Mouse (Mus musculus): ENCODE measurements around the gene Gstm1. TPM values are rescaled to one million over a fixed set of nuclear protein-coding genes. Genes with fewer than 3 reads are reported as not detected.

Gene Gstm1
- total and polyA plus RNA-seq, 3 experiments, result 0.31 to 6.7 TPM; not detected in 1

DNA sequence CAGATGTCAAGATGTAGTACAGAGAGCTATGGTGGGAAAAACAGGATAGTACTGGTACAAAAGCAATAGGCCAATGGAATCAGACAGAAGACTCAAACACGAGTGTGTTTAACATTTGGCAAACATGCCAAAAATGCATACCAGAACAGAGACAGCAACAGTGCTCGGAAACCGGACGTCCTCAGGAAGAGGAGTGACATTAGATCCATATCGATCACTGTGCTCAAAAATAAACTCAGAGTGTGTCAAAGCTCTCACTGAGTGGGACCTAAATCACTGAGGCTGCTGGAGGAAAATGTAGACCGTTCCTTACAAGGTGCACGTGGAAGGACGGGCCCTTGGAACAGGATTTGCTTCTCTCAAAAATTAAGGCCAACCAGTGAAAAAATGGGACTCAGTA is 15.8 kb downstream of the Gstm1 start:
- H3K4me1 ChIP-seq (ENCODE audit: control insufficient read depth in 1 of 2, insufficient read depth in 2 of 2, low read length in 2 of 2), result no peaks in the 10 kb centered on the region
- no peak overlapping the region for H3K4me3 ChIP-seq (ENCODE audit: control insufficient read depth in 1 of 2, insufficient read depth in 1 of 2, low read depth in 2 of 2, low read length in 2 of 2)
- no peak for TF ChIP-seq E2F4 (IDR thresholded peaks at IDR 0.05; ENCODE audit: borderline replicate concordance, low read depth, low read length)
- TF ChIP-seq POLR2AphosphoS2 (IDR thresholded peaks at IDR 0.05; ENCODE audit: low read length), result no peak
- no peaks in the 10 kb centered on the region for H3K79me2 ChIP-seq (ENCODE audit: control insufficient read depth, insufficient read depth, low read length, poor library complexity)
- no peak overlapping the region for H3K27ac ChIP-seq (ENCODE audit: control insufficient read depth, low read depth, low read length)
- H3K27me3 ChIP-seq (ENCODE audit: control insufficient read depth in 1 of 2, insufficient read depth in 2 of 2, low read length in 2 of 2), result peaks cover 5 to 15% of the 10 kb centered on the region in 2 experiments
- DNase-seq (ENCODE audit: low read depth, low spot score), result no peak
- no peaks in the 10 kb centered on the region for H3K9me3 ChIP-seq (replicated peaks; ENCODE audit: insufficient read depth, low read length)
- no peaks in the 10 kb centered on the region for H3K36me3 ChIP-seq (ENCODE audit: control insufficient read depth in 1 of 2, insufficient read depth in 2 of 2, low read length in 2 of 2)
- no peak overlapping the region for H3K9ac ChIP-seq (ENCODE audit: control insufficient read depth, low read depth, low read length, poor library complexity, severe bottlenecking)

DNA sequence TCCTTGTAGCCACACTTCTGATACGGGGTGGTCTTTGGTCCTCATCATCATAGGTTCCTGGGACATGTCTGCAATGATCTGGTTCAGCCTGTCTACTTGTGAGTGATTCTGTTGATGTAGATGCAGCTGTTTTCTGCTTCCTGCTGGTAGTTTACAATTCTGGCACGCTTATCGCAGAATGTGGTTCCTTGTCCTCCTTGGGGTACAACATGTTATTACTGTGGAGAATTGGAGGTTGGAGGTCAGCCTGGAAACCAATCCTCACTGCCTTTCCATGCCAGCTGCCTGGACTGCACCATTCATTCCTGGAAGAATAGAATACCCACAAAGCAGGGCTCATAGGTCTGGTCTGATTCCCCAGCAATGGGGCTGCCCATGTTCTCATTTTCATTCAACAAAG is 18.3 kb downstream of the Gstm1 start:
- no peaks in the 10 kb centered on the region for H3K4me1 ChIP-seq (ENCODE audit: control insufficient read depth in 1 of 2, insufficient read depth in 2 of 2, low read length in 2 of 2)
- no peaks in the 10 kb centered on the region for H3K9me3 ChIP-seq (replicated peaks; ENCODE audit: insufficient read depth, low read length)
- H3K79me2 ChIP-seq (ENCODE audit: control insufficient read depth, insufficient read depth, low read length, poor library complexity), result no peaks in the 10 kb centered on the region
- no peak overlapping the region for H3K9ac ChIP-seq (ENCODE audit: control insufficient read depth, low read depth, low read length, poor library complexity, severe bottlenecking)
- no peak overlapping the region for H3K4me3 ChIP-seq (ENCODE audit: control insufficient read depth in 1 of 2, insufficient read depth in 1 of 2, low read depth in 2 of 2, low read length in 2 of 2)
- TF ChIP-seq MXI1 (IDR thresholded peaks at IDR 0.05; ENCODE audit: low read depth, low read length) (no peak), CTCF (IDR thresholded peaks at IDR 0.05 in 2 of 3, conservative IDR thresholded peaks at IDR 0.05 in 1 of 3; ENCODE audit: control insufficient read depth in 1 of 3, insufficient read depth in 1 of 3, low read depth in 2 of 3, low read length in 3 of 3, poor library complexity in 1 of 3, severe bottlenecking in 1 of 3) (no peak), GABPA (IDR thresholded peaks at IDR 0.05; ENCODE audit: low read depth, low read length) (no peak), HCFC1 (IDR thresholded peaks at IDR 0.05; ENCODE audit: low read depth, low read length) (no peak), ZC3H11A (IDR thresholded peaks at IDR 0.05; ENCODE audit: low read depth, low read length) (no peak)
- DNase-seq (ENCODE audit: low read depth, low spot score), result no peak
- no peak overlapping the region for H3K27ac ChIP-seq (ENCODE audit: control insufficient read depth, low read depth, low read length)
- H3K36me3 ChIP-seq (ENCODE audit: control insufficient read depth in 1 of 2, insufficient read depth in 2 of 2, low read length in 2 of 2), result no peaks in the 10 kb centered on the region
- H3K27me3 ChIP-seq (ENCODE audit: control insufficient read depth in 1 of 2, insufficient read depth in 2 of 2, low read length in 2 of 2), result peaks cover 4 to 12% of the 10 kb centered on the region in 2 experiments

DNA sequence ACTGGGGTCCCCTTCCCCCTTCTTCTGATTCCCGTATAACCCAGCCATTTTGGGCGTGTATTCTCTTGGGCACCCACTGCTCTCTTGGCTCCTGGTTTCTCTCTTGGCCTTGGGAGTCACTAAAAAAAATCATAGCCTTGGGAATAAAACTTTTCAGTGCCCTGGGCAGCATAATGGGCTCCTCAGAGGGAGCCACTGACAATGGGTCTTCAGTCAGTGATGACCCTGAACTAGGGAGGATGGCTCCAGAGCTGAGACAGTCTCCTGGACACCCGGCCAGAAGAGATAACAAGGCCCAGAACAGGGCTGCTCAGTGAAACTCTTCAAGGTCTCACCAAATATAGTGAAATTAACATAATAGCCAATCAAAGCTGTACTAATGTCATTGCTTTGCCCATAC is 19.2 kb downstream of the Gstm1 start:
- no peak for TF ChIP-seq ZMIZ1 (IDR thresholded peaks at IDR 0.05; ENCODE audit: low read depth, low read length)
- no peak for TF ChIP-seq CHD1 (IDR thresholded peaks at IDR 0.05; ENCODE audit: low read depth, low read length)
- no peak for TF ChIP-seq TAL1 (IDR thresholded peaks at IDR 0.05; ENCODE audit: low read length)
- no peak for TF ChIP-seq MXI1 (IDR thresholded peaks at IDR 0.05; ENCODE audit: low read depth, low read length)
- TF ChIP-seq POLR2AphosphoS5 (IDR thresholded peaks at IDR 0.05; ENCODE audit: borderline replicate concordance, low read depth, low read length), result no peak
- TF ChIP-seq GABPA (IDR thresholded peaks at IDR 0.05; ENCODE audit: low read depth, low read length), result no peak
- no peak for TF ChIP-seq NRF1 (IDR thresholded peaks at IDR 0.05; ENCODE audit: insufficient read depth, low read depth, low read length, poor library complexity, severe bottlenecking)
- no peak for TF ChIP-seq MYC (IDR thresholded peaks at IDR 0.05; ENCODE audit: low read depth, low read length)
- TF ChIP-seq RCOR1 (IDR thresholded peaks at IDR 0.05; ENCODE audit: low read depth, low read length), result no peak
- TF ChIP-seq NELFE (IDR thresholded peaks at IDR 0.05; ENCODE audit: low read depth, low read length), result no peak
- TF ChIP-seq ETS1 (IDR thresholded peaks at IDR 0.05; ENCODE audit: low read depth, low read length), result no peak
- TF ChIP-seq MAZ (IDR thresholded peaks at IDR 0.05; ENCODE audit: low read depth, low read length), result no peak
- TF ChIP-seq ZC3H11A (IDR thresholded peaks at IDR 0.05; ENCODE audit: low read depth, low read length), result no peak
- no peak for TF ChIP-seq SMC3 (IDR thresholded peaks at IDR 0.05; ENCODE audit: low read depth, low read length)
- TF ChIP-seq USF1 (IDR thresholded peaks at IDR 0.05; ENCODE audit: low read depth, low read length), result no peak
- H3K4me1 ChIP-seq (ENCODE audit: control insufficient read depth in 1 of 2, insufficient read depth in 2 of 2, low read length in 2 of 2), result no peaks in the 10 kb centered on the region
- no peak overlapping the region for H3K4me3 ChIP-seq (ENCODE audit: control insufficient read depth in 1 of 2, insufficient read depth in 1 of 2, low read depth in 2 of 2, low read length in 2 of 2)
- no peak for DNase-seq (ENCODE audit: low read depth, low spot score)
- H3K9me3 ChIP-seq (replicated peaks; ENCODE audit: insufficient read depth, low read length), result no peaks in the 10 kb centered on the region
- no peaks in the 10 kb centered on the region for H3K79me2 ChIP-seq (ENCODE audit: control insufficient read depth, insufficient read depth, low read length, poor library complexity)
- no peaks in the 10 kb centered on the region for H3K36me3 ChIP-seq (ENCODE audit: control insufficient read depth in 1 of 2, insufficient read depth in 2 of 2, low read length in 2 of 2)
- H3K27ac ChIP-seq (ENCODE audit: control insufficient read depth, low read depth, low read length), result no peak overlapping the region
- no peak overlapping the region for H3K9ac ChIP-seq (ENCODE audit: control insufficient read depth, low read depth, low read length, poor library complexity, severe bottlenecking)
- H3K27me3 ChIP-seq (ENCODE audit: control insufficient read depth in 1 of 2, insufficient read depth in 2 of 2, low read length in 2 of 2), result peaks cover 4 to 6% of the 10 kb centered on the region in 2 experiments

All from MEL (cell line).